Mouse (Mus musculus): ENCODE measurements around the gene Lrrc4. TPM values are rescaled to one million over a fixed set of nuclear protein-coding genes. Genes with fewer than 3 reads are reported as not detected.

The Lrrc4 gene
- polyA plus RNA-seq, 1 experiment: not detected

DNA sequence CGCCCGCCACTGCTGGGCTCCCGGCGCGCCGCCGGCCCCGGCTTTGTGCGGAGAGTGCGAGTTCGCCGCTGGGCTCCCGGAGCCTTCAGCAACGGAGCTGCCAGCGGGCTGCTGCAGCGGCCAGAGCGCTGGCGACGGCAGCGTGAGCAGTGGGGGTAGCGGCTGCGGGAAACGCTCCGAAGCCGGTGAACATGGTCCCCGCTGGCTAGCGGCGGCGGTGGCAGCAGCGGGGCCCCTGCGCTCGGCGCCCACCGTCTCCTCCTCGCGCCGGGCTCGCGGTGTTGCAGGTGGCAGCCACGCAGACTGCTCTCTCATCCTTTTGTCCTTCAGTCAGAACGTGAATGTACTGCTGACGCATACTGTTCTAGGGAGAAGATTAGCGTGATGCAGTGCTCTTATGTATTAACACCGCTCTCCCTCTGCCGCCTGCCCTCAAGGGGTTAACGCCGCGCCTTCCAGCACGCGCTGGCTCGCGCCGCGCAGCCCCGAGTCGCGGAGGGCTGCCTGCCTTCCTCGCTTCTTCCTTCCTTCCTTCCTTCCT is 1.3 kb upstream of the Lrrc4 start:
- under 1% methylated on average over 53 of the region's 58 CpGs for WGBS
- peaks cover 20% of the 10 kb centered on the region for H3K4me1 ChIP-seq (ENCODE audit: control insufficient read depth, insufficient read depth, low read length)
- H3K27ac ChIP-seq (ENCODE audit: insufficient read depth, low read depth, low read length): peak overlapping the region; percentile 95
- TF ChIP-seq CTCF (IDR thresholded peaks at IDR 0.05; ENCODE audit: insufficient read depth, low read depth, low read length): no peak
- no peak for TF ChIP-seq POLR2A (IDR thresholded peaks at IDR 0.05; ENCODE audit: insufficient read depth, low read depth, low read length)
- H3K4me3 ChIP-seq (ENCODE audit: insufficient read depth, low read depth, low read length): peak overlapping the region; percentile 88

DNA sequence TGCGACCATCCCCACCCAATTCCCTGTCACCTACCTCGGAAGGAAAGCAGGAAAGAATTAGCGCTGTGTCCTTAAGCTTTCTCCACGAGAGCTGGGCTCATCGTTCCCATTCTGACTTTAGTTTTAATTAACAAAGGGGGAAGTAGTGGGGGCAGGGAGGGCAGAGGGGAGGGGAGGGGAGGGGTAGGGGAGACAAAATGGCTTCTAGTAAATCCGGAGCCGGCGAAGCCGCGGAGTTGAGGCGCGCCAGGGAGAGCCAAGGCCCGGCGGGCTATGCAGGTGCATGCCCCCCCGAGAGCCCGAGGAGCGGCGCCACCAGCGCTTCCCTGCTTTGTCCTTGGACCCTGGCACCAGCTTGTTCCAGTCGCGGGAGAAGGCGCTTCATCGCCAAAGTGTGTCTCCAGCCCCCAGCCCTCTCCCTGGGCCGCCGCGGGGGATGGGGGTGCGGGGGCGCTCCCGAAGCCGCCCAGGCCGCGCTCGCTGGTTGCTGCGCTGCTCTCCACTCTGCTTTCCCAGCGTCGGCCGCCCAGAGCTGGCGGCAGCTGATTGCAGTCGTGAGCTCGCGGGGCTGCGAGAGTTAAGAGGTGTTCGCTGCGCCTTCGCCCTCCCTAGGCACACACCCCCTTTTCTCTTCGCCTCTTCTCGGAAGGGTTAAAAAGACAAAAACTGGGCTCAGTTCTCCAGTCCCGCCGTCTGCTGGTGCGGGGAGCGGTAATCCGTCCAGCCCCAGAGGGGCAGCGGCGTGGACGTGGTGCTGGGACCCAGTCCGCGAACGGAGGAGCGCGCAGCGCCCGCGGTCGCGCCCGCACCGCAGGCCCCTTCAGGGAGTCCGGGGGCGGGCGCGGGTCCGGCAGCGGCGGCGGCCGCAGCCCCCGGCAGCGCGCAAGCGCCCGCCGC is 555 bp upstream of the Lrrc4 start:
- peak overlapping the region; percentile 95 for H3K27ac ChIP-seq (ENCODE audit: insufficient read depth, low read depth, low read length)
- peaks cover 22% of the 10 kb centered on the region for H3K4me1 ChIP-seq (ENCODE audit: control insufficient read depth, insufficient read depth, low read length)
- WGBS: 2% methylated on average over 81 of the region's 82 CpGs
- no peak for TF ChIP-seq CTCF (IDR thresholded peaks at IDR 0.05; ENCODE audit: insufficient read depth, low read depth, low read length)
- TF ChIP-seq POLR2A (IDR thresholded peaks at IDR 0.05; ENCODE audit: insufficient read depth, low read depth, low read length): 0 out of 2 replicates have a peak, but pooled peaks have one; percentile 23
- H3K4me3 ChIP-seq (ENCODE audit: insufficient read depth, low read depth, low read length): peak overlapping the region; percentile 88

DNA sequence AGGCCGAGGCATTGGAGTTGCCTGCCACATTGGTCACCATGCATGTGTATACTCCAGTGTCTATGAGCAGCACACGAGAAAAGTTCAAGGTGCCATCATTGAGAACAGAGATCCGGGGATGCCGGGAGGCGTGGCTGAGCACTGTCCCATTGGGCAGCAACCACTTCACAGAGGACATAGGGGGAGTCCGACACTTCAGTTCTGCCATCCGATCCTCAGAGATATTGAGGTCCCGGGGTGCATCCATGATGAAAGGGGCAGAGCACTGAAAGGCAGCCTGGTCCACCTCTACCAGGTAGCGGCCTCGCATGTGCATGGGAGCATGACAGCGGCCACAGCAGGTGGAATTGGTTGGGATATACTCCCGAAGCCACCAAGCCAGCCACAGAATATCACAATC is 1.2 kb downstream of the Lrrc4 start:
- H3K4me3 ChIP-seq (ENCODE audit: insufficient read depth, low read depth, low read length): peak overlapping the region; percentile 88
- TF ChIP-seq CTCF (IDR thresholded peaks at IDR 0.05; ENCODE audit: insufficient read depth, low read depth, low read length) (no peak), POLR2A (IDR thresholded peaks at IDR 0.05; ENCODE audit: insufficient read depth, low read depth, low read length) (no peak)
- H3K4me1 ChIP-seq (ENCODE audit: control insufficient read depth, insufficient read depth, low read length): peaks cover 29% of the 10 kb centered on the region
- no peak overlapping the region for H3K27ac ChIP-seq (ENCODE audit: insufficient read depth, low read depth, low read length)
- WGBS: 92% methylated on average over 12 of the region's 12 CpGs

DNA sequence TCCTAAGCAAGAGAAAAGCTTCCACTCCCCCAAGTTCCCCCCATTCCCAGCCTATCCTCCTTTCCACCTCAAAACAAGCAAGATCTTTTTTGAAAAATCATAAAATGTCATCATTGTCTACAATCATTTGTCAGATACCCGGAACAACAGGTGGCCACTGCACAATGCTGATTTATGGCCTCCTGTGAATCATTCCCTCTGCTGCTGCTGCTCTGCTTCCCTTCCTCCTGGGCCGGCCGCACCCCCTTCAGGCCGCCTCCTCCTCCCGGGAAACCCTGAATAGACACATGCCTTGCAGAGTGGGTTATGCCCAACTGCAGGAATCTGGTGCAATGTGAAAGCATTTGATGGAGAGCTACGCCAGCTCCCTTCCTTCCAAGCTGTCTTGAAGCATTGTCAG is 3.0 kb downstream of the Lrrc4 start:
- Histone ChIP-seq H3K4me1 (ENCODE audit: control insufficient read depth, insufficient read depth, low read length) (peaks cover 29% of the 10 kb centered on the region), H3K27ac (ENCODE audit: insufficient read depth, low read depth, low read length) (peak overlapping the region; percentile 58), H3K4me3 (ENCODE audit: insufficient read depth, low read depth, low read length) (peak overlapping the region; percentile 53)
- TF ChIP-seq CTCF (IDR thresholded peaks at IDR 0.05; ENCODE audit: insufficient read depth, low read depth, low read length) (no peak), POLR2A (IDR thresholded peaks at IDR 0.05; ENCODE audit: insufficient read depth, low read depth, low read length) (no peak)
- 17% methylated on average over 6 of the region's 6 CpGs for WGBS

DNA sequence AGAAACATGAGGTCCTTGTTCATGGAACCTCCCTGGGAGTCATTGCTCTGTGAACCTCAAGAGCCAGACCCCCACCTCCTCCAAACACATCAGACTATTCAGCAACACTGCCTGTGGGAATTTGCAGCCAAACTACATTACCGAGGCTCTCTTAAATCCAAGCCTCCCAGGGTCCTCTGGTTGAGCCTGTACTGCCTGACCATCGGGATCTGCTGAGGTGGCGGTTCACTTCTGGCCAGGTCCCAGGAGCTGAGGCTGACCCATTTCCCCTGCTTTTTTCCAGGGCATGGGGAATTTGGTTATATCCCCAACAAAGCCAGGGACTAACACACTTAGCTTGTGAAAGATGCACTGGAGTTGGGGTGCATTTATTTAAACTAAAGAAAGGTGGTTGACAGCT is 4.0 kb downstream of the Lrrc4 start:
- 16% methylated on average over 3 of the region's 3 CpGs for WGBS
- no peak for TF ChIP-seq CTCF (IDR thresholded peaks at IDR 0.05; ENCODE audit: insufficient read depth, low read depth, low read length)
- TF ChIP-seq POLR2A (IDR thresholded peaks at IDR 0.05; ENCODE audit: insufficient read depth, low read depth, low read length): no peak
- H3K27ac ChIP-seq (ENCODE audit: insufficient read depth, low read depth, low read length): peak overlapping the region; percentile 41; the same call in 1 of the 2 replicates

DNA sequence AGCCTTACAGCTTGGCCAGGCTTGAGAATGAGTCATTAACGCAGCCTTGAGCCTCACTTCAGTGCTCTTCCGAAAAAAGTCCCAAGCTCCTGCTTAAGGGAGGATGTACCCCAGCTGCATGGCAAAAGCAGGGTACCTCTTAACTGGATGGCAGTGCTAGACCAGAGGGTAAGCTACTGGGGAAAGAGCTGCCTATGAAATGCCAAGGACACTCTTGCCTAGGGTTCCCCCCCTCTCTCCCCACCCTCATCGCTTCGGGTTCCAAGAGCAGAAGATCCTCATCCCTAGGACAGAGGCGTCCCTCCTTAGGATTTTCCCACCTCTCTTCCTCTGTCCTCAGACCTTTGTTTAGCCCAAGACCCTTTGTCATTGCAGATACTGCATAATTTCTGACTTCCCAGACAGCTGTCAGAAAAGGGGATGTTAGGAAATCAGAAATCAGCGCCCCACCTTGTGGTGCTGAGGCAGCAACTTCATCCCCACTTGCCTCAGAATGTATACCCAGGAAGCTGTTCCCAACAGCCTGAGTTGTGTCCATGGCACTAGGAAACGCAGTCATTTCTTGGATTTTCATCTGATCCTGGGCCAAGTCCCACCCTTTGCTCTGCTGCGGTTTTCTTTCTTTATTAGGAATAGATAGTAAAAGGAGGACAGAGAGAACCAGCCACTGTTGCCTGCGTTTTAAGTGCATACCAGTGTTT is 4.7 kb downstream of the Lrrc4 start:
- Histone ChIP-seq H3K4me3 (ENCODE audit: insufficient read depth, low read depth, low read length) (peak overlapping the region; percentile 21), H3K27ac (ENCODE audit: insufficient read depth, low read depth, low read length) (peak overlapping the region; percentile 41; the same call in 1 of the 2 replicates), H3K4me1 (ENCODE audit: control insufficient read depth, insufficient read depth, low read length) (peaks cover 29% of the 10 kb centered on the region)
- WGBS: 40% methylated on average over 9 of the region's 9 CpGs
- TF ChIP-seq POLR2A (IDR thresholded peaks at IDR 0.05; ENCODE audit: insufficient read depth, low read depth, low read length) (no peak), CTCF (IDR thresholded peaks at IDR 0.05; ENCODE audit: insufficient read depth, low read depth, low read length) (no peak)

More for the DNA sequence above, 4.0 kb downstream of the Lrrc4 start:
- Histone ChIP-seq H3K4me3 (ENCODE audit: insufficient read depth, low read depth, low read length) (peak overlapping the region; percentile 50), H3K4me1 (ENCODE audit: control insufficient read depth, insufficient read depth, low read length) (peaks cover 29% of the 10 kb centered on the region)

DNA sequence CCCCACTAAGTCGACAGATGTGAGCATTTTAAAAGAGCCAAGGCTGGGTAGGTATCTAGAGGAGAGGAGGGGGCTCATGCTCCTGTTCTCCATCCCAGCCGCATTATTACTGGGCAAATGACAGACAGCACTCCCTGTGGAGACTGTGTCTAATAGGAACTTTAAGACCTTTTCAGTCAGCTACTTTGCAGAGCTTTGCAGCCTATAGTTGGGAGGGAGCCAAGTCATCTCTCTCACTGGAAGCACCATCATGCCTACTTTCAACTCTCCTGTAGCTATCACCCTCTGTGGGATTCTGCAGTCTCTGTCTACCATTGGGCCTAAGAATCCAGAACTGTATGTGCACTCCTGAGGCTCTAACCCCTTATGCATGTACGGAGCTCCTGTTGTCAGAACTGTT is 5.7 kb downstream of the Lrrc4 start:
- no peak overlapping the region for H3K27ac ChIP-seq (ENCODE audit: insufficient read depth, low read depth, low read length)
- TF ChIP-seq CTCF (IDR thresholded peaks at IDR 0.05; ENCODE audit: insufficient read depth, low read depth, low read length): no peak
- TF ChIP-seq POLR2A (IDR thresholded peaks at IDR 0.05; ENCODE audit: insufficient read depth, low read depth, low read length): no peak
- 73% methylated on average over 3 of the region's 3 CpGs for WGBS
- H3K4me3 ChIP-seq (ENCODE audit: insufficient read depth, low read depth, low read length): no peak overlapping the region
- H3K4me1 ChIP-seq (ENCODE audit: control insufficient read depth, insufficient read depth, low read length): peaks cover 22% of the 10 kb centered on the region

DNA sequence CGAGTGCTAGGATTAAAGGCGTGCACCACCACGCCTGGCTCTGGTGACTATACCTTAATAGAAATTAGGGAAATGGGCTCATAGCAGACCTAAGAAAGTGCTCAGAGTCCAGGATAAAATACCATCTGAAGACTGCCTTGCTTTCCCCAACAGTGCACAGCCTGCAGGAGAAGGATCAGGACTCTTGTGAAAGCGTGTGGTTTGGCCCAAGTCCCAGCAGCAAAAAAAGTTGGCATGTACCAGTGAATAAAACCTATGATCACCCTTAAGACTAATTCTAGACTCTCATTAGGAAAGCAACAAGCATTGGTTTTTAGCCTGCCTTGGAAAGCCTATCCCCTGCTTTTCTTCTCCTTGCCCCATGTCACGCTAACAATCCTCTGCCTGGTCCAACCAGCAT is 7.7 kb downstream of the Lrrc4 start:
- no peak overlapping the region for H3K27ac ChIP-seq (ENCODE audit: insufficient read depth, low read depth, low read length)
- no peak for TF ChIP-seq CTCF (IDR thresholded peaks at IDR 0.05; ENCODE audit: insufficient read depth, low read depth, low read length)
- WGBS: 77% methylated on average over 5 of the region's 5 CpGs
- no peak overlapping the region for H3K4me3 ChIP-seq (ENCODE audit: insufficient read depth, low read depth, low read length)
- H3K4me1 ChIP-seq (ENCODE audit: control insufficient read depth, insufficient read depth, low read length): peaks cover 15% of the 10 kb centered on the region

DNA sequence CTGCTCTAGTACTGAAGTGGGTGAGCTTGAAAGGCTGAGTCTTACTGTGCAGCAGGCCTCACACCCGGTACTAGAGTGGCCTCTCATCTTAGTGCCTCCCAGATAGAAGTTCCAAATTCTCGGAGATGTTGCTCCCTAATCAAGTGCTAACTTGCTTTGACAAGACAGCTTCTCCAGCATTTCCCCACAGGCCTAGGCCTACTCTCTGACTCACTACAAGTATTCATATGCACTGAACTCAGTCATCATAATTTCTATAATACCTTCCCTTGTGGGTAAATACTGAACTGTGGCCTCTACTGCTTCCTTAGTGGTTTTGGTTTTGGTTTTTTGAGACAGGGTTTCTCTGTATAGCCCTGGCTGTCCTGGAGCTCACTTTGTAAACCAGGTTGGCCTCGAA is 8.2 kb downstream of the Lrrc4 start:
- Histone ChIP-seq H3K4me1 (ENCODE audit: control insufficient read depth, insufficient read depth, low read length) (peaks cover 15% of the 10 kb centered on the region), H3K4me3 (ENCODE audit: insufficient read depth, low read depth, low read length) (no peak overlapping the region), H3K27ac (ENCODE audit: insufficient read depth, low read depth, low read length) (no peak overlapping the region)
- 83% methylated on average over 3 of the region's 3 CpGs for WGBS
- TF ChIP-seq POLR2A (IDR thresholded peaks at IDR 0.05; ENCODE audit: insufficient read depth, low read depth, low read length): no peak
